Mouse (Mus musculus) heart, embryonic 14.5 days (tissue): ENCODE measurements at regions not wholly inside any gene's neighbourhood (a gene's known extent, or its start where the extent isn't known, plus 50 kb on each side); places are given as distances from the start of the nearest gene placed in this dataset.

Source experiments
- ATAC-seq: fragments of 200-750 bp; cut with Nextera tagmentation; 2 replicates; pipeline ENCODE4 v1.8.0; 2017; ENCODE audit warnings: low read depth, moderate TSS enrichment; ENCODE audit not compliant: insufficient number of reproducible peaks, insufficient read depth, low FRiP score
- H3K27ac ChIP-seq, 2 experiments: fragments of 200-500 bp in 1 of 2; fragments of 300-500 bp in 1 of 2; sonication (generic) in 1 of 2; replicated peaks in 1 of 2; 2 replicates each; pipeline ENCODE4 v1.5.1; 2012 to 2014; ENCODE audit warnings: low read depth in 2 of 2, low read length in 2 of 2, control low read depth in 1 of 2, mild to moderate bottlenecking in 1 of 2, mixed read lengths in 1 of 2; ENCODE audit not compliant: control insufficient read depth in 1 of 2, insufficient read depth in 1 of 2
- H3K27me3 ChIP-seq: fragments of 300-500 bp; sonication (generic); 2 replicates; pipeline ENCODE4 v1.6.1; 2014; ENCODE audit warnings: mild to moderate bottlenecking, low read length, control low read depth; ENCODE audit not compliant: control insufficient read depth, insufficient read depth
- H3K36me3 ChIP-seq: fragments of 300-500 bp; sonication (generic); 2 replicates; pipeline ENCODE4 v1.6.1; 2014; ENCODE audit warnings: mild to moderate bottlenecking, control low read depth, low read length, mixed read lengths; ENCODE audit not compliant: control insufficient read depth, insufficient read depth
- H3K4me1 ChIP-seq, 2 experiments: fragments of 200-500 bp in 1 of 2; fragments of 300-500 bp in 1 of 2; sonication (generic) in 1 of 2; 2 replicates each; pipeline ENCODE4 v1.6.1; 2012 to 2014; ENCODE audit warnings: low read length in 2 of 2, control low read depth in 1 of 2, mixed read lengths in 1 of 2; ENCODE audit not compliant: control insufficient read depth in 2 of 2, insufficient read depth in 2 of 2
- H3K4me2 ChIP-seq: fragments of 300-500 bp; sonication (generic); 2 replicates; pipeline ENCODE4 v1.6.1; 2014; ENCODE audit warnings: mild to moderate bottlenecking, low read length
- H3K4me3 ChIP-seq, 2 experiments: fragments of 200-500 bp in 1 of 2; fragments of 300-500 bp in 1 of 2; sonication (generic) in 1 of 2; 2 replicates each; pipeline ENCODE4 v1.5.1; 2012 to 2014; ENCODE audit warnings: low read length in 2 of 2, mild to moderate bottlenecking in 2 of 2, control low read depth in 1 of 2, low read depth in 1 of 2, moderate library complexity in 1 of 2; ENCODE audit not compliant: control insufficient read depth in 1 of 2, insufficient read depth in 1 of 2
- H3K9ac ChIP-seq: fragments of 300-500 bp; sonication (generic); 2 replicates; pipeline ENCODE4 v1.6.1; 2014; ENCODE audit warnings: mild to moderate bottlenecking, low read length
- H3K9me3 ChIP-seq: fragments of 300-500 bp; sonication (generic); 2 replicates; pipeline ENCODE4 v1.6.1; 2016; ENCODE audit warnings: low read length, control low read depth; ENCODE audit not compliant: control insufficient read depth
- WGBS: fragments of 180-500 bp; shearing (Covaris S2); extraction: QIAGEN DNeasy Blood & Tissue Kit; methylation state at CpG from one replicate; pipeline ENCODE4 v1.1.7; 2014; 5-methylcytosine and 5-hydroxymethylcytosine counted together

DNA sequence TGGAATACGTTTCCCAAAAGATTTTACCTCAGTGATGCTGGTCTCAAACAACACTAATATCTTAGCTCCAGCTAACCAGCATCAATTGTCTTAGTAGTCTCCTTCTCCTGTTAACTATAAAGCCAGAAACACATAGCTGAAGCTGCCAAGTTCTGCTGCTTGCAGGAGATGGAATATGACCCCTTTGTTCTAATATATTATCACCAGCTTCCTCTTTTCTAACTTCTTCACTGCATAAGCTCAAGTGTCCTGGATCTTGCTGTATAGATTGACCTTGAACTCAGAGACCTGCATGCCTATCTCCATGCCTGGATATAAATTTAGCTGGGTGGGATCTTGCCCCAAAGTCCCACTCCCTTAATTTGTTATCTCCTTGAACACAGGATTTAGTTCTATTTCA is 94.8 kb downstream of the Rbm46 start:
- whole genome bisulfite sequencing, result 79% methylated on average over 1 of the region's 1 CpGs
- Histone ChIP-seq H3K27me3 (no peaks in the 10 kb centered on the region), H3K4me1 (no peaks in the 10 kb centered on the region), H3K9ac (no peak overlapping the region), H3K36me3 (no peaks in the 10 kb centered on the region), H3K4me2 (no peak overlapping the region), H3K9me3 (no peaks in the 10 kb centered on the region), H3K27ac (no peak overlapping the region), H3K4me3 (no peak overlapping the region)
- no peak for ATAC-seq

DNA sequence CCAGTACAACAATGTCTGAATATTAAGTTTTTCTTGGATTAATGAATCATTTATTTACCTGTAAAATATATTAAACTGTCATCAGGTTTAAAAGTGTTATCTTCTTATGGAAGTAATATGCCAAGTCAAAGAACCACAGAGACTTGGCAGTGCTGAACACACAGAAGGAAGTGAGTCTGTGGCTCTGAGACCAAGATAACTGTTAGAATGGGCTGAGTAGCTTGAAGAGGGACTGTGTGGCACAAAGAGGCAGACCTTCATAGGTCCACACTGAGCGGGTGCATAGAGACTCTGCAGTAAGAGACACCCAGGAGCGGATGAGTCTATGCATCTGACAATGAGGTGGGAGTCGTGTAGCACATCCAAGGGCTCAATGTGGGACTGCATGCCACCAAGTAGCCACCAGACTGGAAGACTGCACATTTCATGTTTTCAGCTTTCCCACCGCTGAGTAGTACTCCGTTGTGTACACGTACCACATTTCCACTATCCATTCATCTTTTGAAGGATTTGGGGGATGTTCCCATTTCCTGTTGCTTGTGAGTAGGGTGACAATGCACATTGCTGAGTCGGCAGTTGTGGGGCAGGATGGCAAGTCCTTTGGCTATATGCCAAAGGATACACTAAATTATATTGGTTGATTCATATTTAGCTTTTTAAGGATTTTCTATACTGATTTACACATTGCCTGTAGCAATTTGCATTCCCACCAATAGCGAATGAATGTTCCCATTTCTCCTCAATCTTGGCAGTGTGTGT is 105.6 kb downstream of the Rbm46 start:
- H3K27me3 ChIP-seq, result no peaks in the 10 kb centered on the region
- no peaks in the 10 kb centered on the region for H3K9me3 ChIP-seq
- H3K4me2 ChIP-seq, result no peak overlapping the region
- no peak overlapping the region for H3K9ac ChIP-seq
- no peaks in the 10 kb centered on the region for H3K36me3 ChIP-seq
- no peak overlapping the region for H3K27ac ChIP-seq
- no peak overlapping the region for H3K4me3 ChIP-seq
- no peak for ATAC-seq
- no peaks in the 10 kb centered on the region for H3K4me1 ChIP-seq
- 88% methylated on average over 8 of the region's 8 CpGs for WGBS

DNA sequence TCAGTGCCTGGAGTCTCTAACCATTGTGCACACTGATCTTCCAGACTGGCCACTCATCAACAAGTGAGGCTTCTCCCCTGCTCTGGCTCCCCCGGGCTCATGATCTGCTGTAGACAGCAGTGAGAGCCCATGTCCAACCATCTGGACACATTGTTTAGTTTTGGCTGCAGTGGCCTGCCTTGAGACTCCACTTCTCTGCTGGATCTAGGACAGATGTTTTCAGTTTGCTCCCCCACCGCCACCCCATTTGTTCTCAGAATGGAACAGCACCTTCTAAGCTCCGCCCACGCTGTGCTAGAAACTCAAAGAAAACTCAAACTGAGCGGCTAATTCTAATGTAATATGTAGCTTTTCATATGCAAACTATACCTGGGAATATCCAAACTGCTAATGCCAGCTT is 108.8 kb downstream of the Rbm46 start:
- H3K27me3 ChIP-seq, result no peaks in the 10 kb centered on the region
- WGBS, result 55% methylated on average over 5 of the region's 5 CpGs
- H3K4me2 ChIP-seq, result no peak overlapping the region
- no peak overlapping the region for H3K27ac ChIP-seq
- H3K9ac ChIP-seq, result no peak overlapping the region
- H3K9me3 ChIP-seq, result no peaks in the 10 kb centered on the region
- no peaks in the 10 kb centered on the region for H3K4me1 ChIP-seq
- no peaks in the 10 kb centered on the region for H3K36me3 ChIP-seq
- no peak overlapping the region for H3K4me3 ChIP-seq
- ATAC-seq, result no peak

DNA sequence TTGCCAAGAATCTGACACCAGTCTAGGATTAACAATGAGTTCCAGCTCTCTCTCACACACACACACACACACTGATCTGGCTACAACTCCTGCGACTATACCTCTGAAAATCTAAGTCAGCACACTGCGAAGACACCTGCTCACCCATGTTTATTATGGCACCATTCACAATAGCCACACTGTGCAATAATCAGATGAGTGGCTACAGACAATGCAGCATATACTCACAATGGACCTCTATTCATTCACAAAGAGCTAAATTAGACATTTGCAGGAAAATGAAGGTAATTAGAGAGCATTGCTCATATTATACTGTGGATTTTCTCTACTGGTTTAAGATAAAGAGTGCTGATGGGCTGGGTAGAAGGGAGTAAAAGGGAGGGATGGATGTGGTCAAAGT is 116.3 kb downstream of the Rbm46 start:
- Histone ChIP-seq H3K9me3 (no peaks in the 10 kb centered on the region), H3K4me1 (no peaks in the 10 kb centered on the region), H3K27ac (no peak overlapping the region), H3K9ac (no peak overlapping the region), H3K36me3 (no peaks in the 10 kb centered on the region), H3K4me3 (no peak overlapping the region), H3K27me3 (no peaks in the 10 kb centered on the region), H3K4me2 (no peak overlapping the region)
- WGBS, result 77% methylated on average over 2 of the region's 2 CpGs
- ATAC-seq, result no peak

DNA sequence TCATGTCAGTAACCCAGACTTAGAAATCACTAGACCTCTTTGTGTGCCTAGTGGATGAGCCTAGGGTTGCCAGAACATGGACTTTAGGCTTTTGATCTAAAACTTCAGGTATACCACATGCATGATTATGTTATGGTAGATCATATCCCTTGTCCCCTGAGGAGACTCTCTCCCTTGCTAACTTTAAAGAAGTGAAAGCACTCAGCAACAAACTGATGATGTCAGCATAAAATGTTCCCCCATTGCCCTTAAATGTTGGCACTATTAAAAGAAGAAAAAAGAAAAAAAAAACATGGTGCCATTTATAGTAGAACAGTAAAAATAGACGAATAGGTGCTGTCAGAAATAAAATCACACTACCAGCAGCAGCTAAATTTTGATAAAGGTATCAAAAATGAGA is 117.3 kb downstream of the Rbm46 start:
- no peak overlapping the region for H3K4me3 ChIP-seq
- H3K27ac ChIP-seq, result no peak overlapping the region
- WGBS, result 60% methylated on average over 1 of the region's 1 CpGs
- no peak overlapping the region for H3K9ac ChIP-seq
- H3K4me2 ChIP-seq, result no peak overlapping the region
- H3K4me1 ChIP-seq, result no peaks in the 10 kb centered on the region
- H3K36me3 ChIP-seq, result no peaks in the 10 kb centered on the region
- no peaks in the 10 kb centered on the region for H3K9me3 ChIP-seq
- ATAC-seq, result no peak
- H3K27me3 ChIP-seq, result no peaks in the 10 kb centered on the region

DNA sequence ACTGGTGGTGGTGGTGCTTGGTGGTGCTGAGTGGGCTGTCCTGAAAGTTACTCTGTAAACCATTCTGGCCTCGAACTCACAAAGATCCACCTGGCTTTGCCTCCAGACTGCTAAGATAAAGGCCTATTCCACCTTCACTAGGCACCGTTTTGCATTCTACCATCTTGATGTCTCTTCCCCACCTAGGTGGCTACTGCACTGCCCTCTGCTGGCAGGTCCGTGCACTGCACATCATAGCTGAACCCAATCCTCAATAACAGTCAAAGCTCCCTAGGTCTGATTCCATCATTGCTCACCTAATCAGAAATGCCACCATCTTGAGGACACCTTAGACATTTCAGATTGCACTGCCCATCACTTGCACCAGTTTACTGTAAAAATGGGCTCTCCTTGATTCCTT is 150.7 kb downstream of the Rbm46 start:
- ATAC-seq, result no peak
- H3K4me3 ChIP-seq, result no peak overlapping the region
- H3K9ac ChIP-seq, result no peak overlapping the region
- H3K4me2 ChIP-seq, result no peak overlapping the region
- no peaks in the 10 kb centered on the region for H3K27me3 ChIP-seq
- H3K4me1 ChIP-seq, result no peaks in the 10 kb centered on the region
- H3K9me3 ChIP-seq, result no peaks in the 10 kb centered on the region
- H3K27ac ChIP-seq, result no peak overlapping the region
- WGBS, result 15% methylated on average over 3 of the region's 3 CpGs
- no peaks in the 10 kb centered on the region for H3K36me3 ChIP-seq

DNA sequence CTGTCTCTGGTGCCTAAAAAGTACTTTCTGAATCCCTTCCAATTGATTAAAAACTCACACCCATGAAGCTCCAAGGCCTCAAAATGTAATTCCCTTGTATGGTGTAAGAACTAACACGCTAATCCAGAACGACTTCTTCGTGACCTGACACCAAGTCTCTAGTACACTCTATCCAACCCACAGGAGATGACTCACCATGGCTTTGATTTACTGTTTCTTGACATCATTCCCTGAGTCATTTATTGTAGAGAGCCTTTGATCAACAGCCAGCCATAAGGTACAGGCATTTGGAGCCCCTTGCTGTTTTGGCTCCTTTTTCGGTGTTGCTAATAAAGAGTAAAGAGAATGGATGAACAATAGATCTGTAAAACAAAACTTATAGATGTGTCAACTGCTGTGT is 159.7 kb upstream of the Npy2r start:
- H3K27me3 ChIP-seq, result no peaks in the 10 kb centered on the region
- H3K36me3 ChIP-seq, result no peaks in the 10 kb centered on the region
- H3K4me1 ChIP-seq, result no peaks in the 10 kb centered on the region
- no peak overlapping the region for H3K27ac ChIP-seq
- H3K4me2 ChIP-seq, result no peak overlapping the region
- 92% methylated on average over 4 of the region's 4 CpGs for WGBS
- H3K9me3 ChIP-seq, result no peaks in the 10 kb centered on the region
- ATAC-seq, result no peak
- no peak overlapping the region for H3K4me3 ChIP-seq
- no peak overlapping the region for H3K9ac ChIP-seq

DNA sequence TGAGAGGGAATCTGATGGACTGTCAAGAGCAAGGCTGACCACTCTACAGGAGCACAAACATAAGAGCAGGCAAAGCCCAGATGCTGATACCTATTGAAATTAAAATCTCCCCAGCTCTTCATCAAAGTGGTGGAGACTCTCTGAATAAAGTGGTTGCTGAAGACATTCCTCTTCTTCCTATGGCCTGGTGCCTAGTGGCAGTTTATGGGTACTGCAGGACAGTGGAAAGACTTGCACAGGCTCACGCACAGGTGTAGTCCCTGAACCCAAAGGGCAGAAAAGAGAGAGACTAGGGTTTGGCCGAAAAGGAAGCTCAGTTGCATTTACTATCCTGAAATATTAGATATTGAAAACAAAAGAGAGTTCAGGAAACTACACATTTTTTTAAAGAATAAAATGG is 144.2 kb upstream of the Npy2r start:
- H3K36me3 ChIP-seq, result no peaks in the 10 kb centered on the region
- H3K9ac ChIP-seq, result no peak overlapping the region
- H3K9me3 ChIP-seq, result no peaks in the 10 kb centered on the region
- WGBS, result 87% methylated on average over 2 of the region's 2 CpGs
- H3K27me3 ChIP-seq, result no peaks in the 10 kb centered on the region
- no peak overlapping the region for H3K4me2 ChIP-seq
- H3K4me1 ChIP-seq, result no peaks in the 10 kb centered on the region
- ATAC-seq, result no peak
- H3K27ac ChIP-seq, result no peak overlapping the region
- no peak overlapping the region for H3K4me3 ChIP-seq
